Mouse (Mus musculus): ENCODE data around the gene Ttll9.
A peak's percentile ranks its signal among the peaks of the same experiment; 100 is the strongest.

Ttll9 gene

GRCm38 (mm10) chr2:152962091-152962793 lies at the start of gene Ttll9:
TSS of gene Ttll9 (plus strand) at chr2:152962485.
- DNase-seq (ENCODE audit: low spot score): no peak

- no peak for DNase-seq (ENCODE audit: low spot score)
These were observed 48.8 kb upstream of the Ttll9 start for GRCm38 (mm10) chr2:152913471-152913870.

GRCm38 (mm10) chr2:152914310-152915120 lies 47.8 kb upstream of the Ttll9 start:
- peak; percentile 65 for DNase-seq (ENCODE audit: low spot score)

GRCm38 (mm10) chr2:152915453-152915852 lies 46.8 kb upstream of the Ttll9 start:
- DNase-seq (ENCODE audit: low spot score): no peak

GRCm38 (mm10) chr2:152916111-152916510 lies 46.2 kb upstream of the Ttll9 start:
- no peak for DNase-seq (ENCODE audit: low spot score)

- no peak for DNase-seq (ENCODE audit: low spot score)
These were observed 44.6 kb upstream of the Ttll9 start for GRCm38 (mm10) chr2:152917671-152918070.

GRCm38 (mm10) chr2:152922376-152922775 lies 39.9 kb upstream of the Ttll9 start:
- no peak for DNase-seq (ENCODE audit: low spot score)

- no peak for DNase-seq (ENCODE audit: low spot score)
These were observed 38.7 kb upstream of the Ttll9 start for GRCm38 (mm10) chr2:152923621-152924020.

GRCm38 (mm10) chr2:152924128-152924527 lies 38.2 kb upstream of the Ttll9 start:
- DNase-seq (ENCODE audit: low spot score): no peak

- DNase-seq (ENCODE audit: low spot score): no peak
These were observed 37.7 kb upstream of the Ttll9 start for GRCm38 (mm10) chr2:152924543-152924942.

GRCm38 (mm10) chr2:152925189-152925872 lies 37.0 kb upstream of the Ttll9 start:
- no peak for DNase-seq (ENCODE audit: low spot score)

- no peak for DNase-seq (ENCODE audit: low spot score)
These were observed 35.4 kb upstream of the Ttll9 start for GRCm38 (mm10) chr2:152926896-152927295.

- no peak for DNase-seq (ENCODE audit: low spot score)
These were observed 34.9 kb upstream of the Ttll9 start for GRCm38 (mm10) chr2:152927371-152927770.

- no peak for DNase-seq (ENCODE audit: low spot score)
These were observed 33.9 kb upstream of the Ttll9 start for GRCm38 (mm10) chr2:152928219-152928987.

GRCm38 (mm10) chr2:152928988-152929370 lies 33.3 kb upstream of the Ttll9 start:
- no peak for DNase-seq (ENCODE audit: low spot score)

- DNase-seq (ENCODE audit: low spot score): no peak
These were observed 32.0 kb upstream of the Ttll9 start for GRCm38 (mm10) chr2:152930276-152930675.

- DNase-seq (ENCODE audit: low spot score): no peak
These were observed 30.7 kb upstream of the Ttll9 start for GRCm38 (mm10) chr2:152931456-152932160.

GRCm38 (mm10) chr2:152933048-152933447 lies 29.2 kb upstream of the Ttll9 start, which contains the start of gene Foxs1:
TSS of gene Foxs1 (minus strand) at chr2:152933208.
- DNase-seq (ENCODE audit: low spot score): no peak

- no peak for DNase-seq (ENCODE audit: low spot score)
These were observed 28.7 kb upstream of the Ttll9 start for GRCm38 (mm10) chr2:152933614-152934013.

GRCm38 (mm10) chr2:152939846-152940245 lies 22.4 kb upstream of the Ttll9 start:
- DNase-seq (ENCODE audit: low spot score): no peak

GRCm38 (mm10) chr2:152941106-152941505 lies 21.2 kb upstream of the Ttll9 start:
- DNase-seq (ENCODE audit: low spot score): no peak

Measured in spleen, adult 12 weeks (tissue).